Mouse (Mus musculus) midbrain, postnatal 0 days (tissue): ENCODE results near the gene Aarsd1. TPM values are rescaled to one million over a fixed set of nuclear protein-coding genes. Genes with fewer than 3 reads are reported as not detected.
A peak's percentile ranks its signal among the peaks of the same experiment; 100 is the strongest.

Experiments
- ATAC-seq: fragments of 200-750 bp; cut with Nextera tagmentation; 2 replicates; pipeline ENCODE4 v1.8.0; 2017; ENCODE audit warnings: moderate number of reproducible peaks, mild to moderate bottlenecking, moderate TSS enrichment, moderate library complexity; ENCODE audit not compliant: low FRiP score
- DNase-seq: peaks from one replicate; pipeline ENCODE4 v3.0.0-alpha.2; 2015; ENCODE audit warnings: low spot score
- H3K27ac ChIP-seq: fragments of 300-500 bp; sonication (generic); 2 replicates; pipeline ENCODE4 v1.5.1; 2014; ENCODE audit warnings: low read depth, mild to moderate bottlenecking, low read length, mixed read lengths
- H3K27me3 ChIP-seq: fragments of 300-500 bp; sonication (generic); 2 replicates; pipeline ENCODE4 v1.6.1; 2014; ENCODE audit warnings: low read length, control low read depth, mixed read lengths; ENCODE audit not compliant: insufficient read depth
- H3K36me3 ChIP-seq: fragments of 300-500 bp; sonication (generic); 2 replicates; pipeline ENCODE4 v1.6.1; 2014; ENCODE audit warnings: low read length, control low read depth, mixed read lengths; ENCODE audit not compliant: insufficient read depth
- H3K4me1 ChIP-seq: fragments of 300-500 bp; sonication (generic); 2 replicates; pipeline ENCODE4 v1.6.1; 2014; ENCODE audit warnings: mild to moderate bottlenecking, control low read depth, antibody characterized with exemption, low read length, mixed read lengths; ENCODE audit not compliant: insufficient read depth
- H3K4me2 ChIP-seq: fragments of 300-500 bp; sonication (generic); 2 replicates; pipeline ENCODE4 v1.6.1; 2014; ENCODE audit warnings: low read depth, mild to moderate bottlenecking, low read length, mixed read lengths; ENCODE audit not compliant: poor library complexity, severe bottlenecking
- H3K4me3 ChIP-seq: fragments of 300-500 bp; sonication (generic); 2 replicates; pipeline ENCODE4 v1.5.1; 2014; ENCODE audit warnings: low read depth, mild to moderate bottlenecking, low read length, moderate library complexity
- H3K9ac ChIP-seq: fragments of 300-500 bp; sonication (generic); replicated peaks from 2 replicates; pipeline ENCODE4 v1.6.1; 2014; ENCODE audit warnings: mild to moderate bottlenecking, low read length, moderate library complexity, mixed read lengths; ENCODE audit not compliant: poor library complexity, severe bottlenecking
- H3K9me3 ChIP-seq: fragments of 300-500 bp; sonication (generic); 2 replicates; pipeline ENCODE4 v1.6.1; 2016; ENCODE audit warnings: low read length, control low read depth
- CTCF ChIP-seq: IDR thresholded peaks from 2 replicates; pipeline ENCODE4 v1.5.1; 2016; ENCODE audit warnings: antibody characterized with exemption, mild to moderate bottlenecking
- WGBS: fragments of 180-500 bp; shearing (Covaris S2); extraction: QIAGEN DNeasy Blood & Tissue Kit; methylation state at CpG from one replicate; pipeline ENCODE4 v1.1.7; 2014; 5-methylcytosine and 5-hydroxymethylcytosine counted together
- polyA plus RNA-seq: library from polyadenylated mRNA; unstranded; fragments of >200 nt; fragmentation: Nextera tagmentation; extraction: Ambion mirVana; gene quantifications from 2 replicates; pipeline ENCODE4 v1.2.1, GENCODE M21; 2015
- total RNA-seq: library from RNA; depleted of rRNA; stranded (reverse); fragments of >200 nt; gene quantifications from 2 replicates; pipeline ENCODE4 v1.2.3, GENCODE M21; 2014

Gene Aarsd1
- total and polyA plus RNA-seq, 2 experiments from 2014 or later: 67.4 to 107 TPM

GRCm38 (mm10) chr11:101419610-101420009 lies 2.2 kb upstream of the Aarsd1 start:
- Histone ChIP-seq H3K4me3 (no peak overlapping the region), H3K36me3 (no peaks in the 10 kb centered on the region), H3K4me1 (peaks cover 6% of the 10 kb centered on the region), H3K9ac (no peak overlapping the region), H3K9me3 (no peaks in the 10 kb centered on the region), H3K27ac (no peak overlapping the region), H3K4me2 (no peak overlapping the region), H3K27me3 (no peaks in the 10 kb centered on the region)
- WGBS: 28% methylated on average over 3 of the region's 3 CpGs
- ATAC-seq: no peak
- TF ChIP-seq CTCF: peak; percentile 60
- peak; percentile 37 for DNase-seq

- DNase-seq: no peak
- no peaks in the 10 kb centered on the region for H3K9me3 ChIP-seq
- H3K4me2 ChIP-seq: no peak overlapping the region
- ATAC-seq: no peak
- TF ChIP-seq CTCF: no peak
- H3K9ac ChIP-seq: no peak overlapping the region
- H3K36me3 ChIP-seq: peaks cover under 1% of the 10 kb centered on the region; the same call in 1 of the 2 replicates
- H3K27me3 ChIP-seq: no peaks in the 10 kb centered on the region
- no peak overlapping the region for H3K27ac ChIP-seq
- H3K4me3 ChIP-seq: no peak overlapping the region
- peaks cover under 1% of the 10 kb centered on the region; the same call in 1 of the 2 replicates for H3K4me1 ChIP-seq
- 63% methylated on average over 6 of the region's 6 CpGs for WGBS
Measured at GRCm38 (mm10) chr11:101418991-101419390, 1.6 kb upstream of the Aarsd1 start.

GRCm38 (mm10) chr11:101416433-101417100 lies 848 bp downstream of the Aarsd1 start:
- peak overlapping the region; percentile 74 for H3K4me3 ChIP-seq
- peaks cover 12% of the 10 kb centered on the region for H3K36me3 ChIP-seq
- H3K4me1 ChIP-seq: no peaks in the 10 kb centered on the region
- H3K27ac ChIP-seq: peak overlapping the region; percentile 90
- no peak for TF ChIP-seq CTCF
- no peak for ATAC-seq
- no peak for DNase-seq
- peak overlapping the region; percentile 88 for H3K9ac ChIP-seq
- peak overlapping the region; percentile 70 for H3K4me2 ChIP-seq
- H3K27me3 ChIP-seq: no peaks in the 10 kb centered on the region
- WGBS: under 1% methylated on average over 11 of the region's 11 CpGs
- H3K9me3 ChIP-seq: no peaks in the 10 kb centered on the region

GRCm38 (mm10) chr11:101415306-101415705 lies 2.1 kb downstream of the Aarsd1 start:
- WGBS: 85% methylated on average over 2 of the region's 2 CpGs
- Histone ChIP-seq H3K27ac (no peak overlapping the region), H3K9me3 (no peaks in the 10 kb centered on the region), H3K4me3 (no peak overlapping the region), H3K36me3 (peaks cover 23% of the 10 kb centered on the region), H3K27me3 (no peaks in the 10 kb centered on the region), H3K9ac (no peak overlapping the region), H3K4me2 (no peak overlapping the region), H3K4me1 (no peaks in the 10 kb centered on the region)
- TF ChIP-seq CTCF: peak; percentile 37
- ATAC-seq (no peak), DNase-seq (no peak)

GRCm38 (mm10) chr11:101395110-101395509 lies 22.3 kb downstream of the Aarsd1 start:
- peak; percentile 86 for DNase-seq
- no peak for ATAC-seq
- Histone ChIP-seq H3K9ac (no peak overlapping the region), H3K4me2 (no peak overlapping the region), H3K4me3 (no peak overlapping the region), H3K36me3 (no peaks in the 10 kb centered on the region), H3K27me3 (no peaks in the 10 kb centered on the region), H3K27ac (no peak overlapping the region), H3K9me3 (no peaks in the 10 kb centered on the region), H3K4me1 (no peaks in the 10 kb centered on the region)
- peak; percentile 95 for TF ChIP-seq CTCF
- 6% methylated on average over 8 of the region's 8 CpGs for WGBS

GRCm38 (mm10) chr11:101381817-101382216 lies 35.6 kb downstream of the Aarsd1 start:
- 6% methylated on average over 4 of the region's 4 CpGs for WGBS
- no peak overlapping the region for H3K4me3 ChIP-seq
- no peak for TF ChIP-seq CTCF
- H3K4me2 ChIP-seq: no peak overlapping the region
- no peak for DNase-seq
- no peaks in the 10 kb centered on the region for H3K9me3 ChIP-seq
- H3K36me3 ChIP-seq: no peaks in the 10 kb centered on the region
- H3K9ac ChIP-seq: no peak overlapping the region
- H3K4me1 ChIP-seq: no peaks in the 10 kb centered on the region
- no peak overlapping the region for H3K27ac ChIP-seq
- no peak for ATAC-seq
- no peaks in the 10 kb centered on the region for H3K27me3 ChIP-seq
